Mouse (Mus musculus) limb, embryonic 12.5 days (tissue): ENCODE data around the gene Dync1i2. TPM values are rescaled to one million over a fixed set of nuclear protein-coding genes. Genes with fewer than 3 reads are reported as not detected.

Source experiments
- ATAC-seq: fragments of 200-750 bp; cut with Nextera tagmentation; 2 replicates; pipeline ENCODE4 v1.8.0; 2017; ENCODE audit warnings: low read depth, moderate TSS enrichment; ENCODE audit not compliant: insufficient number of reproducible peaks, insufficient read depth, low FRiP score, low TSS enrichment
- H3K27ac ChIP-seq: fragments of 300-500 bp; sonication (generic); 2 replicates; pipeline ENCODE4 v1.5.1; 2016; ENCODE audit warnings: mild to moderate bottlenecking, moderate library complexity
- H3K27me3 ChIP-seq: fragments of 300-500 bp; sonication (generic); 2 replicates; pipeline ENCODE4 v1.6.1; 2016; ENCODE audit warnings: mild to moderate bottlenecking, moderate library complexity
- H3K36me3 ChIP-seq: fragments of 300-500 bp; sonication (generic); 2 replicates; pipeline ENCODE4 v1.6.1; 2016; ENCODE audit warnings: mild to moderate bottlenecking, moderate library complexity
- H3K4me1 ChIP-seq: fragments of 300-500 bp; sonication (generic); replicated peaks from 2 replicates; pipeline ENCODE4 v1.6.1; 2016
- H3K4me2 ChIP-seq: fragments of 300-500 bp; sonication (generic); 2 replicates; pipeline ENCODE4 v1.6.1; 2016; ENCODE audit warnings: mild to moderate bottlenecking, moderate library complexity
- H3K4me3 ChIP-seq: fragments of 300-500 bp; sonication (generic); replicated peaks from 2 replicates; pipeline ENCODE4 v1.5.1; 2016; ENCODE audit warnings: mild to moderate bottlenecking
- H3K9ac ChIP-seq: fragments of 300-500 bp; sonication (generic); replicated peaks from 2 replicates; pipeline ENCODE4 v1.6.1; 2016; ENCODE audit warnings: mild to moderate bottlenecking, moderate library complexity
- H3K9me3 ChIP-seq: fragments of 300-500 bp; sonication (generic); 2 replicates; pipeline ENCODE4 v1.6.1; 2016; ENCODE audit warnings: mild to moderate bottlenecking, moderate library complexity
- WGBS: fragments of 180-500 bp; shearing (Covaris S2); methylation state at CpG from one replicate; pipeline ENCODE4 v1.1.7; 2016; 5-methylcytosine and 5-hydroxymethylcytosine counted together
- polyA plus RNA-seq: library from polyadenylated mRNA; unstranded; fragments of >200 nt; fragmentation: Nextera tagmentation; extraction: Ambion mirVana; gene quantifications from 2 replicates; pipeline ENCODE4 v1.2.1, GENCODE M21; 2016

Dync1i2 gene
- polyA plus RNA-seq, 1 experiment from 2014 or later, result 107 TPM

DNA sequence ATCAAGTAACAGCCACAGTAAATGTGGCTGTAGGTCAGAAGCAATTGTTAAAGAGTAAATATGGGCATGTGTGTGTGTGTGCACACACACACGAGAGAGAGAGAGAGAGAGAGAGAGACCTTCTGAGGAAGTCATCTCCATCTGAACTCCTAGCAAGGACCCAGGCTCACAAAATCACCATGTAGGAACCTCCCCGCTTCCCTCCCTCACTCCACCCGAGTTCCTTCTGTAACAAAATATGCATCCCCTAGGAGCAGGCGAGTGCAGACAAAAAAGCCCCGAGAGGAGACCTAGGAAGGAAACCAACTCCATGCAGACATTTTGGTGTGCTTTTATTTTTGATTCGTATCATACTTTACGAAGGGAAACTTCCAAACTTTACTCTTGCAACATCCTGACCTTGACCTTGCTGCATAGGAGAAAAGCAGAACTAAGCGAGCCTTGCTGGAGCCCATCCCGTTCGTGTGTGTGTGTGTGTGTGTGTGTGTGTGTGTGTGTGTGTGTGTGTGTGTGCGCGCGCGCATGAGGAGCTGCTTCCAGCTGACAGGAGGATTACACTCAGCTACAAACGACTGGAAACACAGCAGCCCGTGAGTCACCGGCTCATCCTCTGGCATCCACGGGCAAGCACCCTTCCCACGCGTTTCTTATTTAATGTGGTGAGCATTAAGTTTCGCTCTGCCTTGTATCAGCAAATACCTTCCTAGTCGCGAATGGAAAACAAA is 62.6 kb downstream of the Dync1i2 start:
- H3K27me3 ChIP-seq, result no peaks in the 10 kb centered on the region
- H3K4me1 ChIP-seq, result 0 out of 2 replicates have a peak, but pooled peaks cover 4% of the 10 kb centered on the region
- H3K36me3 ChIP-seq, result peaks cover 18% of the 10 kb centered on the region
- H3K9ac ChIP-seq, result no peak overlapping the region
- H3K27ac ChIP-seq, result 0 out of 2 replicates have a peak overlapping the region, but pooled peaks have one; percentile 12
- no peak overlapping the region for H3K4me2 ChIP-seq
- 75% methylated on average over 23 of the region's 23 CpGs for WGBS
- H3K9me3 ChIP-seq, result no peaks in the 10 kb centered on the region
- no peak for ATAC-seq
- no peak overlapping the region for H3K4me3 ChIP-seq

DNA sequence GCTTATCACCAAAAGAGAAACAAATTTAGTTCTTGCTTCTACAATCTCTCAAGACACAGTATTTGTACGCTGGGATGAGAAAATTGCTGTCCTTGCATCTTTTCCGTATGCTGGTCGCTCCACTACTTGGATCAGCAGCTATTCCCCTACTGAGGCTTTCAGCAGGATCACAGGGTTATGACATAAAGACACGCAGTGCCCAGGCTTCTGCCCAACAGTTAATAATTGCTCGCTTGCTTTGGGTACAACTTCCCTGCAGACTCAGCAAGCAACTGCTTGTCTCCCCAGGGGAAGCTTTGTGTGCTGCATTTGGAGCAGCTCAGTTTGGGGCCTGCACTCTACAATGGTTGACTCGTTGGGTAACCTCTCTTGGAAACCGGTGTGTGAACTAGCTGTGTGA is 64.2 kb downstream of the Dync1i2 start:
- Histone ChIP-seq H3K9ac (no peak overlapping the region), H3K4me2 (no peak overlapping the region), H3K36me3 (peaks cover 18% of the 10 kb centered on the region), H3K4me3 (no peak overlapping the region), H3K27ac (no peak overlapping the region), H3K27me3 (no peaks in the 10 kb centered on the region), H3K4me1 (0 out of 2 replicates have a peak, but pooled peaks cover 4% of the 10 kb centered on the region), H3K9me3 (no peaks in the 10 kb centered on the region)
- ATAC-seq, result no peak
- 90% methylated on average over 7 of the region's 7 CpGs for whole genome bisulfite sequencing

DNA sequence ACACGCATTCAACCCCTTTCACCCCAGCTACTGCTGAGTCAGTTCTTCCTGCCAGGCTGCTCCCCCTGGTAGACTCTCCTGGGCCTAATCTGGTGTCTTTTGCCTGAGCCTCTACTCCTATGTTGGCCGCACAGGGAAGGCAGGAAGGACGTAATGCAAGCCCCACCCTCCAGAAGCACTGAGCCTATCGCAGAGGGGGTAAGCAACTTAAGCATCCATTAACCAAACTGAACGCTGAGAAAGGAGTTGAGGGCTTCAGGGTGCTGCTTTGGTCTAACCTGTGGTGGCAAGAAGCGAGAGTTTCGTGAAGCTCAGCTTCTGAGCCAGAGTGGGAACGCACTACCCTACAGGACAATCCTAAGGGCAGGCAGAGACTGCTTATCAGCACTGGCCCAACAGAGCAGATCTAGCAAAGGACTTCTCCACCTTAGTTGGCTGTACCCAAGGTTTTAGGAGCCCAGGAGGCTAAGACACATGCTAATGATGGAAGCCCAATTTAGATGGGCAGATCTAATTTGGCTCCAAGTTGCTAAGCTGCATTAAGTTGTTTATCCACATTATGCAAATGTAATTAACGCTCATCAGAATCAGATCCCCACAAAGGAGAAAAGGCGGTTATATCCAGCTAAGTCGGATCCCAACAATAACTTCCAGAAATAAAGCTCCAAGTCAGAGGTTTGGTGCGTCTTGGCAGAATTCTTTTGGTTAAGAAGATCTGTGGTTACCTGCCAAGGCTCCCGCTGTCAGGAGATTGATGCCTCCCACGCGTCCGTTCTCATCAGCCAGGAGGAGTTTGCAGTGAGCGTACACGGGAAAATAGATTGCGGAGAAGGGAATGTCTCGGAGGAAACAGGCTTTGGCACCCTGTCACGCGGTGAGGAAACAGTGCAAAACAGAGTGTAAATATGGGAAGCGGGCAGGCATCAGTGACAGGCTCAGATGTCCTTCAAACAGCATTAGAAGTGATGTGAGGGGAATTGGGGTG is 67.6 kb downstream of the Dync1i2 start:
- no peak for ATAC-seq
- no peak overlapping the region for H3K4me3 ChIP-seq
- H3K36me3 ChIP-seq, result peaks cover 31% of the 10 kb centered on the region
- H3K4me2 ChIP-seq, result no peak overlapping the region
- H3K27me3 ChIP-seq, result no peaks in the 10 kb centered on the region
- 85% methylated on average over 23 of the region's 23 CpGs for WGBS
- H3K9ac ChIP-seq, result no peak overlapping the region
- 0 out of 2 replicates have a peak, but pooled peaks cover under 1% of the 10 kb centered on the region for H3K4me1 ChIP-seq
- H3K27ac ChIP-seq, result no peak overlapping the region
- no peaks in the 10 kb centered on the region for H3K9me3 ChIP-seq

DNA sequence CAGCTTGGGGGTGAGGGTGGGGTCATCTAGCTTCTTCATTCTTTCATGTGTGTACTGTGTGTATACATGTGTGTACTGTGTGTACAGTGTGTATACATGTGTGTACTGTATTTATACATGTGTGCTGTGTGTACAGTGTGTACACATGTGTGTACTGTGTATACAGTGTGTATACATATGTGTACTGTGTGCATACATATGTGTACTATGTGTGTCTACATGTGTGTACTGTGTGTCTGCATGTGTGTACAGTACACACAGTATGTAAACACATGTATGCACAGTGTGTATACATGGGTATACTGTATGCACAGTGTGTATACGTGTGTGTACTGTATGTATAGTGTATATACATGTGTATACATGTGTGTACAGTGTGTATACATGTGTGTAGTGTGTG is 70.5 kb downstream of the Dync1i2 start:
- Histone ChIP-seq H3K27ac (no peak overlapping the region), H3K36me3 (peaks cover 13% of the 10 kb centered on the region), H3K27me3 (no peaks in the 10 kb centered on the region), H3K9ac (no peak overlapping the region), H3K9me3 (0 out of 2 replicates have a peak, but pooled peaks cover 2% of the 10 kb centered on the region), H3K4me1 (no peaks in the 10 kb centered on the region), H3K4me3 (no peak overlapping the region), H3K4me2 (no peak overlapping the region)
- ATAC-seq, result no peak
- WGBS, result 74% methylated on average over 1 of the region's 1 CpGs

DNA sequence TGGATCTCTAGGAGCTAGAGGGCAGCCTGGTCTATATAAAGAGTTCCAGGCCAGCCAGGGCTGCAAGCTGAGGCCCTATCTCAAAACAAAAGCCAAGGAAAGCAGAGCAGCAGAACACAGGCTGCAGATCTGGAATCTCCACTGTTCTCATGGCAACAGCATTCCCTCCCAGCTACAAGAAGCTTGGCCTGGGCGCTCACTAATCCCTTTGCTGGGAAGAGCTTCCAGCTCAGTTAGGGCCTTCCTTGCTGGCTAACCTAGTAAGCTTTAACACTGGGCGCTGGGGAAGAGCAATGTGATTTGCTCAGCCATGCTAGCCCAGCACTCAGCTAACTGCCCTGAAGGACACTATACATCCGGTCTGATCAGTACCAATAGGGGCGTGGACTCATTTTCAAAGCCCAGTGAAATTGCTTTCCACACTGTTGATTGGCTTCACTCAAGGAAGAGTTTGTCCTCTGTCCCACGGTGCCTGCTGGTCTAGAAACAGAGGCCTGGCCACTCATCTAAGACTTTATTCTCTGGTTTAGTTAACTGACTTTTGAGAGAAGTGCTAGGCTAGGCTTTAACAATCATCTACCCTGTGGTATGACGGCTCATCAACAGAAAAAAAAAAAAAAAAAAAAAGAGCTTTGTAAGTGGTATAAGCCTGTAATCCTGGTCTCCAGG is 78.7 kb downstream of the Dync1i2 start:
- Histone ChIP-seq H3K27ac (no peak overlapping the region), H3K27me3 (no peaks in the 10 kb centered on the region), H3K36me3 (peaks cover 3% of the 10 kb centered on the region; the same call in 1 of the 2 replicates), H3K4me2 (no peak overlapping the region), H3K4me3 (no peak overlapping the region), H3K9me3 (0 out of 2 replicates have a peak, but pooled peaks cover 2% of the 10 kb centered on the region), H3K9ac (no peak overlapping the region), H3K4me1 (peaks cover 5% of the 10 kb centered on the region)
- no peak for ATAC-seq
- 60% methylated on average over 6 of the region's 6 CpGs for WGBS

DNA sequence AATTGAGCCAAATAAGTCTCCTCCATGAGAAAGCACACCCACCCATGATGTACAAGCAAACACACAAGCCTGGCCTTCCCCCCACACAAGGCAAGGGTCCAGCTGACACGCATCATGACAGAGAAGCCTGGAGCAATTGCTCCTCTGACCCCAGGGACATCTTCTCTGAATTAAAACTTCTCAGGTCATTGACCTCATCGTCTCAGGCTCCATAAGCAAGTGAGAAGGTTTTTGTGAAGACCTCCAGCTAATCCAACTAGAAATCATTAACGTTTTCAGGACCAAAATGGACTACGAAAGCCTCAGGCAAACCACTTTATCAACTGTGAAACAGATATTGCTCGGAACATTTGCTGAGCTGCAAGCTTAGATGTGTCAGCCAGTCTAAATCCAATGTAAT is 80.1 kb downstream of the Dync1i2 start:
- WGBS, result 42% methylated on average over 5 of the region's 5 CpGs
- peaks cover 5% of the 10 kb centered on the region for H3K4me1 ChIP-seq

DNA sequence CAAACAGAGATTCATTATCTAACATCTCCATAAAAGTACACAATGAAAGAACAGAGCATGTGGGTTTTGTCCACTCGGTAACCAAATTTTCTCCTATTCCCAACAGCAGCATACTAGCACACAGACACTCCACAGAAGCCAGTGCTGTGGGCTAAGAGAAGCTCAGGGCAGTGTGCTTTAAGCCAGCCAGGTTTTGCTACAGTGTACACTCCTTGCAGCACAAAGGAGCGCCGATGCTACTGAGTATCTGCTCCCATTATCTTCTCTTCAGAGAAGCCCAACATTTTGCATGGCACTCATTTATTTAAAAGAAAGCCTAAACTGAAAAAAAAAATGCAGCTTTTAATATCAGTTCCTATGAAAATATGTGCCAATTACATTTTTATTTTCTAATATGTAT is 82.5 kb downstream of the Dync1i2 start:
- peaks cover 5% of the 10 kb centered on the region for H3K4me1 ChIP-seq
- no peak overlapping the region for H3K9ac ChIP-seq
- H3K36me3 ChIP-seq, result no peaks in the 10 kb centered on the region
- H3K9me3 ChIP-seq, result no peaks in the 10 kb centered on the region
- no peak overlapping the region for H3K4me3 ChIP-seq
- H3K27me3 ChIP-seq, result no peaks in the 10 kb centered on the region
- no peak for ATAC-seq
- no peak overlapping the region for H3K4me2 ChIP-seq
- no peak overlapping the region for H3K27ac ChIP-seq
- 89% methylated on average over 3 of the region's 3 CpGs for WGBS

More for the DNA sequence above, 80.1 kb downstream of the Dync1i2 start:
- peaks cover 3% of the 10 kb centered on the region; the same call in 1 of the 2 replicates for H3K36me3 ChIP-seq
- H3K4me3 ChIP-seq, result no peak overlapping the region
- no peak overlapping the region for H3K4me2 ChIP-seq
- no peaks in the 10 kb centered on the region for H3K9me3 ChIP-seq
- H3K9ac ChIP-seq, result no peak overlapping the region
- H3K27ac ChIP-seq, result no peak overlapping the region
- H3K27me3 ChIP-seq, result no peaks in the 10 kb centered on the region
- ATAC-seq, result no peak

DNA sequence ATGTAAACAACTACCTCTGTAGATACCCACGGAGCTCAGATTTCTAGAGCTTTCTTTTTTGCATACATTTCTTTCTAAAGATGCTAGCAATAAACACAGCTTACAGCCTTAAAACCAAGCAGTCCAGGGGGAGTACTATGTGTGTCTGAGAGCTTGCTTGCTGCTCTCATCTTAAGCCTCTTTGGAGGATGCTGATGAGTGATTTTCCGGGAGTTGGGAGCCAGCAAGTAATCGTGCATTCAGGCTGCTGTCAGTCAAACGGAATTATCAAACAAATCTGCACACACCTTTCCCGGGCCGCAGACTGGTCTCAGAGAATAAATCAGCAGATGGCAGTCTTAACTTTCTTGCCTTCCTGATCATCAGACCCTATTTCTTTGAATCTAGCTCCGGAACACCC is 83.0 kb downstream of the Dync1i2 start:
- Histone ChIP-seq H3K9ac (no peak overlapping the region), H3K36me3 (no peaks in the 10 kb centered on the region), H3K4me1 (peaks cover 5% of the 10 kb centered on the region), H3K4me3 (no peak overlapping the region), H3K9me3 (no peaks in the 10 kb centered on the region), H3K27ac (no peak overlapping the region), H3K4me2 (no peak overlapping the region), H3K27me3 (no peaks in the 10 kb centered on the region)
- WGBS, result 44% methylated on average over 7 of the region's 7 CpGs
- ATAC-seq, result no peak

DNA sequence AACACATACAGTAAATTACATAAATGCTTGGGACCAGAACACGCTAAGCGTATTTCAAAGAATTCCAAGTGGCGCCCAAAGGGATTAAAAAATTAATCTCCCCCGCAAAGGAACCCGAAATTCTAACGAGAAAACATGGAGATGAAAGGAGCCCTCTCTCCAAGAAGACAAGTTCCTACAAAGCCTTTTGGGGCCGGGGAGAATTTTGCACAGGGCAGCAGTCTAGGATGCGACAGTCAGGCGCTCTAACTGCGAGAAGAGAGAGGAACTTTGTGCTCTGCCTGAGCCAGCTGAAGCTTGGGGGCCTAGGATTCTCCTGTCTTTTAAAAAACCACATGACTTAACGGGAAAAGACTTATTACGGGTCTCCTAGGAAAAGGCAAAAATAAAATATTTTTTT is 84.3 kb downstream of the Dync1i2 start:
- ATAC-seq, result no peak

DNA sequence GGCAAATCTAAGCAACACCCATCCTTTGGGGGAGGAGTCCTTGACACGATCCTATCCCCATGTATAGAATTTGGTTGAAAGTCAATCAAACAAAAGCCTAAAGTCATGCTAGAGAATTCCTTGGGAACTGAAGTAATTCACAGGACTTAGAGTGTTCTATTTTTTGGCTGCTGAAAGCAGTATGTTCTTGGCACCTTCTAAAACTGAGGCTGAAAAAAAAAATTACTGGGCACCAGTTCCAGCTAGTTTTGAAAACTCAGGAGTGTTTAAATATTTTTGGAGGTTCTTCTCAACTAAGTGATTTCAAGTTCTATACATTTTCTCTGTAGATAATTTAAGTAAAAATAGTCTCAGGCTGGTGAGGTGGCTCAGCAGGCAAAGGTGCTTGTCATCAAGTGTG is 86.0 kb downstream of the Dync1i2 start:
- Histone ChIP-seq H3K4me1 (no peaks in the 10 kb centered on the region), H3K9ac (no peak overlapping the region), H3K9me3 (no peaks in the 10 kb centered on the region), H3K27me3 (no peaks in the 10 kb centered on the region), H3K27ac (no peak overlapping the region), H3K4me3 (no peak overlapping the region), H3K36me3 (no peaks in the 10 kb centered on the region), H3K4me2 (no peak overlapping the region)
- no peak for ATAC-seq
- 83% methylated on average over 1 of the region's 1 CpGs for WGBS

More for the DNA sequence above, 84.3 kb downstream of the Dync1i2 start:
- H3K4me3 ChIP-seq, result no peak overlapping the region
- H3K27me3 ChIP-seq, result no peaks in the 10 kb centered on the region
- H3K36me3 ChIP-seq, result no peaks in the 10 kb centered on the region
- H3K4me1 ChIP-seq, result peaks cover 5% of the 10 kb centered on the region
- WGBS, result 81% methylated on average over 12 of the region's 12 CpGs
- H3K27ac ChIP-seq, result no peak overlapping the region
- no peak overlapping the region for H3K9ac ChIP-seq
- H3K9me3 ChIP-seq, result no peaks in the 10 kb centered on the region
- H3K4me2 ChIP-seq, result no peak overlapping the region

DNA sequence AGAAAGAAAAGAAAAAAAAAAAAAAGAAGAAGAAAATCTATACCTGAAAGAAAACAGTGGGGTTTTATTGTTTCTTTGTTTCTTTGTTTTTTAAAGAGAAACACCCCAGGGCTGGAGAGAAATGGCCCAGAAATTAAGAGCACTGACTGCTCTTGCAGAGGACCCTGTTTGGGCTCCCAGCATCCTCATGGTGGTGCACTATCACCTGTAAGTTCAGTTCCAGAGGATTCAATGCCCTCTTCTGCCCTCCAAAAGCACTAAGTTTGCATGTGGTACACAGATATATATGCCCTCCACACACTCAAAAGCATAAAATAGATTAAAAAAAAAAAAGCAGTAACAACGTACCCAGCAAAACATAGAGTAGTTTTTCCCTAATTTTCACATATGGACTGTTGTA is 87.2 kb downstream of the Dync1i2 start:
- Histone ChIP-seq H3K36me3 (no peaks in the 10 kb centered on the region), H3K9me3 (no peaks in the 10 kb centered on the region), H3K4me1 (peaks cover 7% of the 10 kb centered on the region), H3K4me3 (no peak overlapping the region), H3K27ac (no peak overlapping the region), H3K27me3 (no peaks in the 10 kb centered on the region), H3K9ac (no peak overlapping the region), H3K4me2 (no peak overlapping the region)
- WGBS, result 85% methylated on average over 1 of the region's 1 CpGs
- ATAC-seq, result no peak
